Mouse (Mus musculus) stomach, postnatal 0 days (tissue): ENCODE results near the gene Armc5. TPM values are rescaled to one million over a fixed set of nuclear protein-coding genes. Genes with fewer than 3 reads are reported as not detected.
A peak's percentile ranks its signal among the peaks of the same experiment; 100 is the strongest.

Source experiments
- ATAC-seq: fragments of 200-750 bp; cut with Nextera tagmentation; 2 replicates; pipeline ENCODE4 v1.8.0; 2017; ENCODE audit not compliant: low FRiP score, low TSS enrichment
- DNase-seq: peaks from one replicate; pipeline ENCODE4 v3.0.0-alpha.2; 2016; ENCODE audit warnings: low spot score
- H3K27ac ChIP-seq: fragments of 300-500 bp; sonication (generic); replicated peaks from 2 replicates; pipeline ENCODE4 v1.5.1; 2014; ENCODE audit warnings: mild to moderate bottlenecking, control low read depth
- H3K27me3 ChIP-seq: fragments of 300-500 bp; sonication (generic); 2 replicates; pipeline ENCODE4 v1.6.1; 2014; ENCODE audit warnings: low read length; ENCODE audit not compliant: control insufficient read depth, insufficient read depth
- H3K36me3 ChIP-seq: fragments of 300-500 bp; sonication (generic); 2 replicates; pipeline ENCODE4 v1.6.1; 2014; ENCODE audit warnings: low read length, mixed read lengths; ENCODE audit not compliant: control insufficient read depth, insufficient read depth
- H3K4me1 ChIP-seq: fragments of 300-500 bp; sonication (generic); replicated peaks from 2 replicates; pipeline ENCODE4 v1.6.1; 2014; ENCODE audit warnings: antibody characterized with exemption; ENCODE audit not compliant: control insufficient read depth, insufficient read depth
- H3K4me2 ChIP-seq: fragments of 300-500 bp; sonication (generic); replicated peaks from 2 replicates; pipeline ENCODE4 v1.6.1; 2014; ENCODE audit warnings: low read depth, mild to moderate bottlenecking, control low read depth, moderate library complexity
- H3K4me3 ChIP-seq: fragments of 300-500 bp; sonication (generic); 2 replicates; pipeline ENCODE4 v1.5.1; 2014; ENCODE audit warnings: low read depth, low read length, control low read depth
- H3K9ac ChIP-seq: fragments of 300-500 bp; sonication (generic); 2 replicates; pipeline ENCODE4 v1.6.1; 2014; ENCODE audit warnings: mild to moderate bottlenecking, low read length, control low read depth, mixed read lengths
- H3K9me3 ChIP-seq: fragments of 300-500 bp; sonication (generic); 2 replicates; pipeline ENCODE4 v1.6.1; 2016; ENCODE audit warnings: low read length; ENCODE audit not compliant: control insufficient read depth
- CTCF ChIP-seq: IDR thresholded peaks from 2 replicates; pipeline ENCODE4 v1.5.1; 2016; ENCODE audit warnings: antibody characterized with exemption, low read depth, mild to moderate bottlenecking, moderate library complexity
- EP300 ChIP-seq: optimal IDR thresholded peaks from 2 replicates; pipeline ENCODE3; 2016; ENCODE audit warnings: antibody characterized with exemption
- WGBS: fragments of 180-500 bp; shearing (Covaris S2); extraction: QIAGEN DNeasy Blood & Tissue Kit; methylation state at CpG from one replicate; pipeline ENCODE4 v1.1.7; 2014; 5-methylcytosine and 5-hydroxymethylcytosine counted together
- polyA plus RNA-seq: library from polyadenylated mRNA; unstranded; fragments of >200 nt; fragmentation: Nextera tagmentation; extraction: Ambion mirVana; gene quantifications from 2 replicates; pipeline ENCODE4 v1.2.1, GENCODE M21; 2015

The Armc5 gene
- polyA plus RNA-seq, 1 experiment from 2014 or later: 10.7 TPM

DNA sequence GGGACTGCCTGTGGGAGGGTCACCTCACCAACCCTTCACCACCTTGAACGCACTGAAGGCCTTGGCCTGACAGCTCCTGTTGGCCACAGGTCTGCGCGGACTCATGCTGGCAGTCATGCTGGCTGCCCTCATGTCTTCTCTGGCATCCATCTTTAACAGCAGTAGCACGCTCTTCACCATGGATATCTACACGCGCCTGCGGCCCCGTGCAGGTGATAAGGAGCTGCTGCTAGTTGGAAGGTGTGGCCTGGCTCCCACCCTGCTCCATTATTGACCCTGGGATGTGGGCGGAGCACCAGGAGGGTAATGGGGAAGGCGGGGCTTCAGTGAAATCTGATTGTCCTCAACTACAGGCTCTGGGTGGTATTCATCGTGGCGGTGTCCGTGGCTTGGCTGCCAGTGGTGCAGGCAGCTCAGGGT is 33.3 kb downstream of the Armc5 start:
- H3K4me3 ChIP-seq: no peak overlapping the region
- no peaks in the 10 kb centered on the region for H3K4me1 ChIP-seq
- ATAC-seq (peak; percentile 86), DNase-seq (peak; percentile 81)
- no peak for TF ChIP-seq CTCF
- no peak for TF ChIP-seq EP300
- H3K27ac ChIP-seq: no peak overlapping the region
- peaks cover 4% of the 10 kb centered on the region; the same call in 1 of the 2 replicates for H3K36me3 ChIP-seq
- 34% methylated on average over 13 of the region's 13 CpGs for WGBS
- no peak overlapping the region for H3K9ac ChIP-seq
- H3K4me2 ChIP-seq: no peak overlapping the region
- no peaks in the 10 kb centered on the region for H3K9me3 ChIP-seq
- H3K27me3 ChIP-seq: no peaks in the 10 kb centered on the region

DNA sequence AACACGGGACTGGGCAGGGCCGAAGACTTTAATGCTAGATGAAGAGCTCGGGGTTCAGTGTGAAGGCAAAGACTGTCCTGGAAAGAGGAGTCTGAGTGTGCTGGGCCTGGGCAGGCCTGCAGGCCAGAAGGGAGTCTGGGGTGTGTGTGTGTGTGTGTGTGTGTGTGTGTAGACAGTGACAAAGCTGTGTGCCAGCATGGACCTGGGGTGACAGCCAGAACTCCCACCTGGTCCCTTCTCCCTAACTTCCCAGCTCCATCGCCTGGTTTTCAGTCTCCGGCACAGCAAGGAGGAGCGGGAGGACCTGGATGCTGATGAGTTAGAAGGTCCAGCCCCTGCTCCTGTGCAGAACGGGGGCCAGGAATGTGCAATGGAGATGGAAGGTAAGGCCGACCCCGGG is 34.4 kb downstream of the Armc5 start:
- no peak for ATAC-seq
- TF ChIP-seq EP300 (no peak), CTCF (no peak)
- Histone ChIP-seq H3K27ac (no peak overlapping the region), H3K4me1 (no peaks in the 10 kb centered on the region), H3K9me3 (no peaks in the 10 kb centered on the region), H3K4me2 (no peak overlapping the region), H3K27me3 (no peaks in the 10 kb centered on the region), H3K4me3 (no peak overlapping the region), H3K9ac (no peak overlapping the region), H3K36me3 (peaks cover 13% of the 10 kb centered on the region; the same call in 1 of the 2 replicates)
- DNase-seq: no peak
- WGBS: 92% methylated on average over 9 of the region's 9 CpGs

DNA sequence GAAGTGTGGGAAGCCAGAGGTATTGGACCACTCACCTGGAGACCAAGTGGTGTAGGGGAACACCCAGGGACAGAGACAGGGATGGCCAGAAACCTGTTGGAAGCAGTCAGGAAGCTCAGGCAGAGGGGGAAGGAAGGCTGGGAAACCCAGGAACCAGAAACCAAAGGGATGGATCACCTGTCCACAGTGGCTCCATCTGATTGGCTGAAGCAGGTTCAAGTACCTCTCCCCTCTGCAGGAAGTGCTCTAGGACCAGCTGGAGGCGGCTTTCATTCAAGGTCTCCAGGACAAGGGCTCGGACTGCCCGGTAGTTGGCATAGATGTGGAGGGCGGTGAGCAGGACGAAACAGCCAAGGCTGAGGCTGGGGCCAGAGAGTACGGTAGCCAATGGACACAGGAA is 38.9 kb downstream of the Armc5 start:
- no peaks in the 10 kb centered on the region for H3K27me3 ChIP-seq
- DNase-seq (no peak), ATAC-seq (no peak)
- H3K4me3 ChIP-seq: no peak overlapping the region
- peaks cover 20% of the 10 kb centered on the region; the same call in 1 of the 2 replicates for H3K36me3 ChIP-seq
- no peaks in the 10 kb centered on the region for H3K4me1 ChIP-seq
- H3K9me3 ChIP-seq: no peaks in the 10 kb centered on the region
- no peak overlapping the region for H3K27ac ChIP-seq
- TF ChIP-seq EP300: no peak
- no peak for TF ChIP-seq CTCF
- H3K9ac ChIP-seq: no peak overlapping the region
- WGBS: 95% methylated on average over 6 of the region's 6 CpGs
- H3K4me2 ChIP-seq: no peak overlapping the region

DNA sequence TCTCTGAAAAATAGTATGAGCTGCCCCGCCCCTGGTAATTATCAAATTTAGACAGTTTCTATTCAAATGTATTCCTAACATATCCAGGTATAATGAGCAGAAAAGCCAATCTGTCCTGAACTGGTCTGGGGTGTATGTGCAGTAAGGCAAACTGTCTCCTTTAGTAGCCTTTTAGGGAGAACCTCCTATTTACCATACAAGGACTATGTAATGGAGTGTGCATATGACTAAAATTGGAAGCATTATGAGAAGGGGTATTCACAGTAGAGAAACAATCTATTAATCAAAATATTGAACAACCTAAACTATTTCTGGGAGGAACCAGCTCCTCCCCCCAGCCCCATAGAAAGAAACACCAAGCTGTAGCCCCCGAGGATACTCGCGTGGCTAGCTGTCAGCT is 42.6 kb downstream of the Armc5 start:
- no peak for TF ChIP-seq EP300
- no peak for TF ChIP-seq CTCF
- Histone ChIP-seq H3K27me3 (no peaks in the 10 kb centered on the region), H3K27ac (0 out of 2 replicates have a peak overlapping the region, but pooled peaks have one; percentile 25), H3K9me3 (no peaks in the 10 kb centered on the region), H3K4me1 (no peaks in the 10 kb centered on the region), H3K9ac (no peak overlapping the region), H3K36me3 (peaks cover 20% of the 10 kb centered on the region; the same call in 1 of the 2 replicates), H3K4me3 (no peak overlapping the region), H3K4me2 (no peak overlapping the region)
- no peak for DNase-seq
- 75% methylated on average over 4 of the region's 4 CpGs for WGBS
- ATAC-seq: no peak; the same call in 1 of the 2 replicates

DNA sequence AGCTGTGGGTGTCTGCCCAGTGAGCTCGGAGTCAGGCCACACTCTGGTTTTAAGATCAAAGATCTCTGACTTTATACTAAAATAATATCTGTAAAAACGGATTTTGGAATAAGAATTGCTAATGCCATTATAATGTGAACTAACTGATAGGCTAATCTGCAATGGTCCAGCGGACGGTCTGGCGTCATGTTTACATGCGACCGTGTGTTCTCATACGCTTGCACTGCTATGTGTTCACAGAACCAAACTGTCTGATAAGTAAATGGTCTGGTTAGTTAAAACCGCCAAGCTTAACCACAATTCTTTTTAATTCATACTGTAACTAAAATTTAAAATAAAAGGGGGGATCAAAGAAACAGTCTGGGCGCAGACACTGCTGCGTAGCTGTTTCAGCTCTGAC is 44.6 kb downstream of the Armc5 start:
- H3K4me2 ChIP-seq: no peak overlapping the region
- no peak for ATAC-seq
- TF ChIP-seq CTCF: no peak
- no peak for TF ChIP-seq EP300

DNA sequence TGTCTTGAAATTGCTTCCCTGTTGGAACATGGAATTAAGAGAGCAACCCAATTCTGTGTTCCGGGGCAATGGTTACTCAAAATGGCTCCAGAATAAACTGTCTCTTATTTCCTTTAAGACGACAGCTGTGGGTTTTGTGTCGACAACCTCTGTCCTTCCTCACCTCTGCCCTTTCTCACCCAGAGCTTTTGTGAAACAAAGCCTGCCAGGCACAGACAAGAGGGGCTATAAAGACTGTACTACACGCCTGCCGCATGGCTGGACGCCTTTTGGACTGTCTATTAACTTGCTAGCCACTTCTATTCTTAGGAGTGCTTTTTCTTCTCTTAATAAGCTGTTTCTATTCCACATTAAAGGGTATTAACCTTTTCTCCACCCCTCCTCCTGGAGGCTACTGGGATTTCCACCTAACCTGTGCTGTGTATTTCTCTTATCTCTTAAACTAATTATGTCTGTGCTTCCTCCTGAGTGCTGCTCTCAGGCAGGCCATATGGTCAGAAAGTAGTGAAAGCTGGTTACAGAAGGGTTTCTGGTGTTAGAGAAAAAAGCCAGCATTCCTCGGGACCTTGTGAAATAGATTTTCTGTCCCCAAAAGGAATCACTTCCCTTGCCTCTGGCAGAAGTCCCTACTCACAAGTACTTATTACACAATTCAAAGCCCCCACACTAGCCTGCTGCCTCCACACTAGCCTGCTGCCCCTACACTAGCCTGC is 45.5 kb downstream of the Armc5 start:
- DNase-seq (no peak), ATAC-seq (no peak; the same call in 1 of the 2 replicates)
- Histone ChIP-seq H3K4me2 (no peak overlapping the region), H3K4me1 (no peaks in the 10 kb centered on the region), H3K36me3 (peaks cover 12% of the 10 kb centered on the region), H3K9me3 (no peaks in the 10 kb centered on the region), H3K27me3 (no peaks in the 10 kb centered on the region), H3K9ac (no peak overlapping the region), H3K4me3 (no peak overlapping the region), H3K27ac (no peak overlapping the region)
- 43% methylated on average over 7 of the region's 7 CpGs for WGBS
- TF ChIP-seq CTCF: no peak
- no peak for TF ChIP-seq EP300

More for the DNA sequence above, 44.6 kb downstream of the Armc5 start:
- no peak overlapping the region for H3K4me3 ChIP-seq
- WGBS: 86% methylated on average over 11 of the region's 11 CpGs
- H3K36me3 ChIP-seq: peaks cover 6% of the 10 kb centered on the region
- H3K9me3 ChIP-seq: no peaks in the 10 kb centered on the region
- no peak overlapping the region for H3K9ac ChIP-seq
- no peak for DNase-seq
- H3K4me1 ChIP-seq: no peaks in the 10 kb centered on the region
- H3K27ac ChIP-seq: no peak overlapping the region
- no peaks in the 10 kb centered on the region for H3K27me3 ChIP-seq
